Mouse (Mus musculus): ENCODE data around the gene Hist1h3h. TPM values are rescaled to one million over a fixed set of nuclear protein-coding genes. Genes with fewer than 3 reads are reported as not detected.
A peak's percentile ranks its signal among the peaks of the same experiment; 100 is the strongest.
"Not testable (repeated sequence)": the region's sequence is repeated elsewhere in the genome, so short reads cannot be mapped to it uniquely, and the experiment has no call there.

The Hist1h3h gene
- polyA plus RNA-seq, 1 experiment, result 20.5 TPM

DNA sequence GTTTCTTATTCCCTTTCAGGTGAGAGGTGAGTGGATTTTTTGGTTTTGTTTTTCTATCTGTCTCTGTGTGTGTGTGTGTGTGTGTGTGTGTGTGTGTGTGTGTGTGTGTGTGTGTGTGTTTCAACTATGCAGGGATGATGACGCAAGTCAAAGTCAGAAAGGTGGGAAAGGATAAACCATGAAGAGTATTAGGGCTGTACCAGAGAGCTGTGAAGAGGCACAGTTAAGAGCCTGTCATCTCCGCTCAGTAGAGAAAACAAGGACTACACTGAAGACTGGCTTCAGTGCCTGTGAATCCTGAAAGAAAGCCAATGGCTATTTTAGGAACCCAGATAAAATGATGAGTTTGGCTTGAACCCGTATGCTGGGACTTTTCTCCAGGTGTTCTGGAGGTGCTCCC lies 34.4 kb downstream of the Hist1h3h start:
- Histone ChIP-seq H3K4me3 (ENCODE audit: control insufficient read depth, low read depth, low read length) (no peak overlapping the region), H3K4me1 (ENCODE audit: control insufficient read depth, insufficient read depth, low read length) (peaks cover 3% of the 10 kb centered on the region)
- TF ChIP-seq POLR2A (IDR thresholded peaks at IDR 0.05; ENCODE audit: control insufficient read depth, low read depth, low read length) (no peak), CTCF (IDR thresholded peaks at IDR 0.05; ENCODE audit: control insufficient read depth, insufficient read depth, insufficient replicate concordance, low read depth, low read length) (no peak)

DNA sequence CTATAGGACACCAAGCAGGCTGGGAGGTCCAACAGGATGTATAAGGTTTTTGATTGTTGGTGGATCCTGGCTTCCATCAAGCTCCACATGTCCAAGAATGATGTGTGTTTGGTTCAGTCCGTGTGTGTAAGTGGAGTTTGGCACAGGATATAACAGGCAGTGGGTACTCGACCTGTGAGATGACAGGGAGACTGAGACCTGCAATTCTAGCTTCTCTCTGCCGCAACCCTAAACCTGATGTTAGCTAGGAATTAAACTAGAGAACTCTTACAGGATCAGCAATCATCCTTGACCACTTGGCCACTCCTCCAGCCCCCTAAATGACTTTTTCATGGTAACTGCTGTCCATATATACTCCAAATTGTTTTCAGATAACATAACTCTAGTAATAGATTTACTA lies 34.9 kb downstream of the Hist1h3h start:
- peaks cover 3% of the 10 kb centered on the region for H3K4me1 ChIP-seq (ENCODE audit: control insufficient read depth, insufficient read depth, low read length)
- H3K27ac ChIP-seq (ENCODE audit: control insufficient read depth, insufficient read depth, low read depth, low read length), result no peak overlapping the region
- H3K36me3 ChIP-seq (ENCODE audit: control insufficient read depth, insufficient read depth, low read length), result no peaks in the 10 kb centered on the region
- H3K4me3 ChIP-seq (ENCODE audit: control insufficient read depth, low read depth, low read length), result no peak overlapping the region
- TF ChIP-seq CTCF (IDR thresholded peaks at IDR 0.05; ENCODE audit: control insufficient read depth, insufficient read depth, insufficient replicate concordance, low read depth, low read length) (no peak), POLR2A (IDR thresholded peaks at IDR 0.05; ENCODE audit: control insufficient read depth, low read depth, low read length) (no peak)
- H3K27me3 ChIP-seq (ENCODE audit: control insufficient read depth, insufficient read depth, low read length), result no peaks in the 10 kb centered on the region

More for the DNA sequence above, 34.4 kb downstream of the Hist1h3h start:
- H3K27me3 ChIP-seq (ENCODE audit: control insufficient read depth, insufficient read depth, low read length), result no peaks in the 10 kb centered on the region
- H3K27ac ChIP-seq (ENCODE audit: control insufficient read depth, insufficient read depth, low read depth, low read length), result no peak overlapping the region
- no peaks in the 10 kb centered on the region for H3K36me3 ChIP-seq (ENCODE audit: control insufficient read depth, insufficient read depth, low read length)

DNA sequence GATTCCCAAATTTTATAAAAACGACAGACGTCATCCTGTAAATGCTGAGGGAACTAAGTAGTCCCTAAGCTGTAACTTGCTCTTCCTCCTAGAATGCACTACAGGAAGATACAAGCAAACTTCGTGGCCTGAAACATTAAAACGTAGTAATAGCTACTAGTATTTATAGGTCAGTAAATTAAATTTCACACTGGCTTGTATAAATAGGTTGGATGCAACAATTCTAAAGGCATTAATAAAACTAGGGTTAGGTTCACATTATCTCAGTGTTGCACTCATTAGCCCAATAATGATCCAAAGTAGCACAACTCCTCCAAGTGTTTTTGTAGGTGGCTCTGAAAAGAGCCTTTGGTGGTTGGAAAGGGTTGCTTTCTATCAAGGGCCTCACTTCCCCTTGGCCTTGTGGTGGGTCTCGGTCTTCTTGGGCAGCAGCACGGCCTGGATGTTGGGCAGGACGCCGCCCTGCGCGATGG lies 35.6 kb downstream of the Hist1h3h start:
- peak overlapping the region; percentile 48 for H3K27ac ChIP-seq (ENCODE audit: control insufficient read depth, insufficient read depth, low read depth, low read length)
- no peak for TF ChIP-seq POLR2A (IDR thresholded peaks at IDR 0.05; ENCODE audit: control insufficient read depth, low read depth, low read length)
- TF ChIP-seq CTCF (IDR thresholded peaks at IDR 0.05; ENCODE audit: control insufficient read depth, insufficient read depth, insufficient replicate concordance, low read depth, low read length), result no peak
- H3K36me3 ChIP-seq (ENCODE audit: control insufficient read depth, insufficient read depth, low read length), result no peaks in the 10 kb centered on the region
- H3K27me3 ChIP-seq (ENCODE audit: control insufficient read depth, insufficient read depth, low read length), result no peaks in the 10 kb centered on the region
- peaks cover 3% of the 10 kb centered on the region for H3K4me1 ChIP-seq (ENCODE audit: control insufficient read depth, insufficient read depth, low read length)
- H3K4me3 ChIP-seq (ENCODE audit: control insufficient read depth, low read depth, low read length), result peak overlapping the region; percentile 52

DNA sequence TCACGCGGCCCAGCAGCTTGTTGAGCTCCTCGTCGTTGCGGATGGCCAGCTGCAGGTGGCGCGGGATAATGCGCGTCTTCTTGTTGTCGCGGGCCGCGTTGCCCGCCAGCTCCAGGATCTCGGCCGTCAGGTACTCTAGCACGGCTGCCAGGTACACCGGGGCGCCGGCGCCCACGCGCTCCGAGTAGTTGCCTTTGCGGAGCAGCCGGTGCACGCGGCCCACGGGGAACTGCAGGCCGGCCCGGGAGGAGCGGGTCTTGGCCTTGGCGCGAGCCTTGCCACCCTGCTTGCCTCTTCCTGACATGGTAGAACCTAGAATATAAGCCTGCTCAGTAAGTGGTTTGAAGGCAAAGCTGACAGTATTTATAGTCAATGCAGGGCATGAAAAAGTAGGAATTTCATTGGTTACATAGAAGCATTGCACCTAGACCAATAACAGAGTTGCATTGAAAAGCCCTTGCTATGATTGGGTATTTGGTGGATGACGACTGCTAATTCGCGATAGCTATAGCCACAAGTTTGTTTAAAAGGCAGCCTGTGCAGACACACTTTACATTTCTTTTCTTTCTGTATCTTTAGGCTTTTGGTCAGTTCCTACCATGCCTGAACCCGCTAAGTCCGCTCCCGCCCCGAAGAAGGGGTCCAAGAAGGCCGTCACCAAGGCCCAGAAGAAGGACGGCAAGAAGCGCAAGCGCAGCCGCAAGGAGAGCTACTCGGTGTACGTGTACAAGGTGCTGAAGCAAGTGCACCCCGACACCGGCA lies 36.2 kb downstream of the Hist1h3h start, which contains the start of the genes Hist1h2ak and Hist1h2bn:
Gene Hist1h2ak (minus strand): TSS at position 304 of the 762 bp plus-strand sequence.
Gene Hist1h2bn (plus strand): TSS at position 600 of the 762 bp plus-strand sequence.
- H3K27me3 ChIP-seq (ENCODE audit: control insufficient read depth, insufficient read depth, low read length); H3K4me1 ChIP-seq (ENCODE audit: control insufficient read depth, insufficient read depth, low read length); H3K36me3 ChIP-seq (ENCODE audit: control insufficient read depth, insufficient read depth, low read length): not testable (repeated sequence)
- Histone ChIP-seq H3K4me3 (ENCODE audit: control insufficient read depth, low read depth, low read length) (peak within 1 kb of the TSS; percentile 60), H3K27ac (ENCODE audit: control insufficient read depth, insufficient read depth, low read depth, low read length) (peak within 1 kb of the TSS; percentile 48)

DNA sequence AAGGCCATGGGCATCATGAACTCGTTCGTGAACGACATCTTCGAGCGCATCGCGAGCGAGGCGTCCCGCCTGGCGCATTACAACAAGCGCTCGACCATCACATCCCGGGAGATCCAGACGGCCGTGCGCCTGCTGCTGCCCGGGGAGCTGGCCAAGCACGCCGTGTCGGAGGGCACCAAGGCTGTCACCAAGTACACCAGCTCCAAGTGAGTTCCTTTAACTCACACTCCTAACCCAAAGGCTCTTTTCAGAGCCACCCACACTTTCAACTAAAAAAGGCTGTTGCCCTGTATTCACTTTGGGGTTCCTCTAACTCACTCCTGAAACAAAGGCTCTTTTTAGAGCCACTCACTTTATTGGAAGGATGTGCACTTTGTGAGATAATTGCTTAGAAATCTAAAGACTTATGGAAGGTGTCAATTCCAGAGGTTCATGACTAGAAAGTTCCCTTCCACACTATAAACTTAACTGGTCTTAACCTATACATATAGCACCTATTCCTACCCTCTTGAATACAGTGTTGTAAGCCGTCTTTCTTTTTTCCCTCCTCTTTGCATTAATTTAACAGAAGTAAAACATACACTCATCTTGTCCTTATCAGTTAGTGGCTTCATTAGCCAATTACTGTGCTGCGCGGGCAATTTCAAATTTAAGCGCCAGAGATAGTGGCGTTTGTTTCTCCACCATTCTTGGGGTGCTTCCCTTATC lies 37.0 kb downstream of the Hist1h3h start:
- H3K36me3 ChIP-seq (ENCODE audit: control insufficient read depth, insufficient read depth, low read length); H3K4me3 ChIP-seq (ENCODE audit: control insufficient read depth, low read depth, low read length); H3K27ac ChIP-seq (ENCODE audit: control insufficient read depth, insufficient read depth, low read depth, low read length); H3K27me3 ChIP-seq (ENCODE audit: control insufficient read depth, insufficient read depth, low read length); H3K4me1 ChIP-seq (ENCODE audit: control insufficient read depth, insufficient read depth, low read length): not testable (repeated sequence)

DNA sequence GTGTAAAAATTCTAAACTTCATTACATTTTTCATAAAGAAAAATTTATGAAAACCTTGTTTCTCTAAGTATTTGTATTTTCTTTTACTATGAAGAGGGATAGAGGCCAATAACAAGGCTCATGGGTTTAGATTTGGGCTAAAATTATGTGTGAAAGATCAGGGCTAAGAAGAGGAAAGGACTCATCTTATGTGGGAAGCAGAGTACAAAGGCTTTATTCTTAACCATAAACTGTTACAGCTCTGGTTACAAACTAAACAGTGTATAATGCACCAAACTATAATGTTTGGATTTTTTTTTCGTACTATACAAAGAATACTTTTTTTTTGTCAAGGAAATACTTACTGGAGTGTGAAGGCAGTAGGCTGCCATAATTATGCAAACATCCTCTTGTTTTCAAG lies 38.2 kb downstream of the Hist1h3h start:
- no peak for TF ChIP-seq POLR2A (IDR thresholded peaks at IDR 0.05; ENCODE audit: control insufficient read depth, low read depth, low read length)
- TF ChIP-seq CTCF (IDR thresholded peaks at IDR 0.05; ENCODE audit: control insufficient read depth, insufficient read depth, insufficient replicate concordance, low read depth, low read length), result no peak
- no peaks in the 10 kb centered on the region for H3K36me3 ChIP-seq (ENCODE audit: control insufficient read depth, insufficient read depth, low read length)
- no peak overlapping the region for H3K4me3 ChIP-seq (ENCODE audit: control insufficient read depth, low read depth, low read length)
- peaks cover 3% of the 10 kb centered on the region for H3K4me1 ChIP-seq (ENCODE audit: control insufficient read depth, insufficient read depth, low read length)
- H3K27ac ChIP-seq (ENCODE audit: control insufficient read depth, insufficient read depth, low read depth, low read length), result no peak overlapping the region
- no peaks in the 10 kb centered on the region for H3K27me3 ChIP-seq (ENCODE audit: control insufficient read depth, insufficient read depth, low read length)

Other genes starting within 250 kb of the Hist1h3h start
- gene Nkapl, start 249.2 kb upstream of the Hist1h3h start, polyA plus RNA-seq (2012; rRNA removed), result 32.4 and 38.1 TPM in 2 replicates
- gene Zkscan4, start 238.8 kb upstream of the Hist1h3h start, polyA plus RNA-seq (2012; rRNA removed), result 0.18 and 0.23 TPM in 2 replicates
- not detected in 2 replicates for gene Gm10065, start 238.2 kb upstream of the Hist1h3h start, polyA plus RNA-seq (2012; rRNA removed)
- gene AK157302, start 222.4 kb upstream of the Hist1h3h start, polyA plus RNA-seq (2012; rRNA removed), result 2.8 and 3.2 TPM in 2 replicates
- gene Gm11273, start 216.2 kb upstream of the Hist1h3h start, polyA plus RNA-seq (2012; rRNA removed), result 6.4 and 6.6 TPM in 2 replicates
- gene Zkscan8, start 186.5 kb upstream of the Hist1h3h start, polyA plus RNA-seq (2012; rRNA removed), result 1.3 and 1.7 TPM in 2 replicates
- not detected in 2 replicates for gene Olfr1366, start 174.9 kb upstream of the Hist1h3h start, polyA plus RNA-seq (2012; rRNA removed)
- gene Olfr1535, start 157.8 kb upstream of the Hist1h3h start, polyA plus RNA-seq (2012; rRNA removed), result not detected in 2 replicates
- gene Olfr1364, start 135.9 kb upstream of the Hist1h3h start, polyA plus RNA-seq (2012; rRNA removed), result not detected in 2 replicates
- not detected in 2 replicates for gene Olfr1362, start 103.6 kb upstream of the Hist1h3h start, polyA plus RNA-seq (2012; rRNA removed)
- gene Olfr11, start 75.1 kb upstream of the Hist1h3h start, polyA plus RNA-seq (2012; rRNA removed), result 0.04 TPM in 1 of 2 replicates, not detected in the other
- gene Olfr1361, start 54.3 kb upstream of the Hist1h3h start, polyA plus RNA-seq (2012; rRNA removed), result 0.19 TPM in 1 of 2 replicates, not detected in the other
- 0.07 TPM in 1 of 2 replicates, not detected in the other for gene Olfr1360, start 40.3 kb upstream of the Hist1h3h start, polyA plus RNA-seq (2012; rRNA removed)
- 0.35 and 0.38 TPM in 2 replicates for gene Olfr1359, start 19.5 kb upstream of the Hist1h3h start, polyA plus RNA-seq (2012; rRNA removed)
- 3.2 and 3.6 TPM in 2 replicates for gene Hist1h2bl, start 1.5 kb upstream of the Hist1h3h start, polyA plus RNA-seq (2012; rRNA removed)
- 2.0 and 6.1 TPM in 2 replicates for gene Hist1h2ai, start 1.2 kb upstream of the Hist1h3h start, polyA plus RNA-seq (2012; rRNA removed)
- 6.1 and 6.2 TPM in 2 replicates for gene Hist1h2bm, start 4.4 kb downstream of the Hist1h3h start, polyA plus RNA-seq (2012; rRNA removed)
- 6.1 and 7.6 TPM in 2 replicates for gene Hist1h4j, start 17.4 kb downstream of the Hist1h3h start, polyA plus RNA-seq (2012; rRNA removed)
- 37.3 and 40.8 TPM in 2 replicates for gene Hist1h4k, start 32.8 kb downstream of the Hist1h3h start, polyA plus RNA-seq (2012; rRNA removed)
- gene Hist1h2ak, start 36.2 kb downstream of the Hist1h3h start, polyA plus RNA-seq (2012; rRNA removed), result 2.4 and 3.9 TPM in 2 replicates
- 2.3 and 3.0 TPM in 2 replicates for gene Hist1h2bn, start 36.5 kb downstream of the Hist1h3h start, polyA plus RNA-seq (2012; rRNA removed)
- gene Hist1h1b, start 63.0 kb downstream of the Hist1h3h start, polyA plus RNA-seq (2012; rRNA removed), result 0.36 TPM in 1 of 2 replicates, not detected in the other
- gene Hist1h3i, start 65.7 kb downstream of the Hist1h3h start, polyA plus RNA-seq (2012; rRNA removed), result 5.8 and 7.4 TPM in 2 replicates
- 1.8 and 2.1 TPM in 2 replicates for gene Hist1h2an, start 69.6 kb downstream of the Hist1h3h start, polyA plus RNA-seq (2012; rRNA removed)
- 155 and 156 TPM in 2 replicates for gene Hist1h2bp, start 69.8 kb downstream of the Hist1h3h start, polyA plus RNA-seq (2012; rRNA removed)
- 28.8 and 32.6 TPM in 2 replicates for gene Hist1h2bq, start 92.5 kb downstream of the Hist1h3h start, polyA plus RNA-seq (2012; rRNA removed)
- gene Hist1h2ao, start 92.8 kb downstream of the Hist1h3h start, polyA plus RNA-seq (2012; rRNA removed), result not detected in 2 replicates
- not detected in 2 replicates for gene Hist1h4m, start 94.1 kb downstream of the Hist1h3h start, polyA plus RNA-seq (2012; rRNA removed)
- gene Hist1h4n, start 114.5 kb downstream of the Hist1h3h start, polyA plus RNA-seq (2012; rRNA removed), result 32.2 and 38.8 TPM in 2 replicates
- 7.4 and 12.0 TPM in 2 replicates for gene Hist1h2ap, start 115.8 kb downstream of the Hist1h3h start, polyA plus RNA-seq (2012; rRNA removed)
- gene Hist1h2br, start 116.1 kb downstream of the Hist1h3h start, polyA plus RNA-seq (2012; rRNA removed), result 26.8 and 30.6 TPM in 2 replicates
- gene Zfp184, start 227.4 kb downstream of the Hist1h3h start, polyA plus RNA-seq (2012; rRNA removed), result 2.7 and 2.8 TPM in 2 replicates

Data from testis, adult 2 months (tissue).